Mouse (Mus musculus) adrenal gland, postnatal 25 days (tissue): Measurements from ENCODE around the gene Uevld. TPM values are rescaled to one million over a fixed set of nuclear protein-coding genes. Genes with fewer than 3 reads are reported as not detected.
"Not testable (repeated sequence)": the region's sequence is repeated elsewhere in the genome, so short reads cannot be mapped to it uniquely, and the experiment has no call there.

Source experiments
- DNase-seq: peaks from one replicate; pipeline ENCODE4 v3.0.0; 2021; ENCODE audit warnings: mixed read lengths
- long read RNA-seq: library from polyadenylated mRNA; stranded (forward); transcript quantifications from one replicate; pipeline ENCODE4 v2.0.0, GENCODE M21; 2021
- total RNA-seq: library from RNA; stranded (reverse); gene quantifications from 2 replicates; pipeline ENCODE4 v1.2.3, GENCODE M21; 2021

The Uevld gene
- 16.7 and 19.1 TPM in 2 replicates for total RNA-seq
- long read RNA-seq, full-length matches to known transcripts: 11 of 14 reads
- long read RNA-seq, partial matches to known transcripts: 1 of 14 reads
- long read RNA-seq, other reads (novel, unspliced or antisense): 2 of 14 reads

DNA sequence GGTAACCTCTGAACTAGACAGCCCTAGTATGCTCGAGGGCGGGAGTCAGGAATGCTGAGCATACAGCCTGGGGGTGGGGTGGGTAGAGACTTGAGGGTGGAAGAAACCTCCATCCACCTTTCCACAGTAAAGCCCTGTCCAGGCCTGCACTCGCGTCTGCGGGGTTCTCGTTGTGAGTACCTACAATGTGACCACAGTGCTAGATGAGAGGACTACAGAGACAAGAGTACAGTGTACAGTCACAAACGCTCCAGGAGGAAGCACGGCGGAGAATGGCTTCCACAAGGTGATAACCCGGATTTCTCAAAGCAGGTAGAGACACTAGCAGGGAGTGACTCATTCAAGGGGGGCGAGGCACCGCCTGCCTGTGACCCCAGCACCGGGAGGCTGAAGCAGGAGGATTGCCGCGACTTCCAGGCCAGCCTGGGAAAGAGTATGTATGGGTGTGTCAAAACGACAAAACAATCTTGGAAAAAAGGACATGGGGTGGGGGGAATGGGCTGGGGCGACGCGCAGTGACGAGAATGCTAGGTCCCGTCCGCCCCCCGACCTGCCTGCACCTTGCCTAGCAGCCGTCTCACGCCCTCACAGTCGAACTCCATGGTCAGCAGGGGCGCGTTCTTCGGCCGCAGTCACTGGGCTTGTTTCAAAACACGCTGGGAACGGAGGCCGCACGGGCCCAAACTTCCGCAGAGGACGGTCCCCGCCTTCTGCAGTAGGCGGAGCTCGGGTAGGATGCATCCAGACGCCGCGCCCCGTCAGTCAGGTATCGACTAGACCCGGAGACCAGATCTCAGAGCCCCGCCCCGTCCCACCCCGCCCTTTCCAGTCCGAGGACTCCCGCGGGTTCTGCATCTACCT is at the start of gene Uevld:
Gene Uevld (minus strand): TSS at position 697 of the 861 bp plus-strand sequence.
- DNase-seq: peak; percentile 96

DNA sequence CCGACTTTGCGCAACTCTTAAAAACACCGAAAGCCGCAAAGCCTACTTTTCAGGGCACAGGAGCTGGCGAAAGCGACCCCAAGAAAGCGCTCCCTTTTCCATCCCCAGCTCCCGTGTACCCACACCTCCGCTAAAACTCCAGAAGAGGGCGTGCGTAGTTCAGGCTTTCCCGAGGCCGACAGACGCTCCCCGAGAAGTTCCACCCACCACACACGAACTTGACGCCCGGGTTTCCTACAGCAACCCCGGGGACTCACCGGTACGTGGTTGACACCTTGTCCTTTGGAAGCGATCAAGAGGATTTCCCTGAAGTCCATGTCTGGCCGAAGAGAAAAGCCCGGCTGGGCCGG is 49.5 kb upstream of the Uevld start:
- no peak for DNase-seq

DNA sequence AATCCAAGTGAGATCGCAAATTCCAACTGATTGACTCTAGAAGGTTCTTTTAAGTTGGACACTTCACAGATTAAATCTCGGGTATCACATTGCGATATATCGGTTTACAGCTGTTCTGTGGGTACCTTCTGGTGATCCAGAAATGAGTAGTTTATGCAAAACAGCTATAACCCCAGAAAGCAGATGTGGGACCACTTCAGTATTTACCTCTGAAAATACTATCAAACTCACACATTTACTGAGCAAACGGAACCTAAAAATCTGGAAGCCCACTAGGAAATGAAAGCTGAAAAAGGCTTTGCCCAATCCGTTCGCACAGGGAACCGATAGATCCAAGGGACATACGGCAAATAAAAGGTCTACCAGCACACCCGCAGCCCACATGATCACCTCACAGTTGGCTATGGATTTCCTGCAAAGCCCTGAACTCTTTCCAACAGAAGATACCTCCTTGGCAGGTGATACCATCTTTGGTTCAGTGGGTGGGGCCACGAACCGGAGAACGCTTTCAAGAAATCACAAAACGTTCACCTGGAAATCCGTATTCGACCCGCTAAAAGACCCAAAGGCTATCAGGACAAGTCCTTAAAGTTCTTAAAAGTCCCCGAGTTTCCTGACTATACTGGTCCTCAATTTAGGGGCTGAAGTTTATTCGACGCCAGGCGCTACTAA is 48.9 kb upstream of the Uevld start:
- DNase-seq: no peak

DNA sequence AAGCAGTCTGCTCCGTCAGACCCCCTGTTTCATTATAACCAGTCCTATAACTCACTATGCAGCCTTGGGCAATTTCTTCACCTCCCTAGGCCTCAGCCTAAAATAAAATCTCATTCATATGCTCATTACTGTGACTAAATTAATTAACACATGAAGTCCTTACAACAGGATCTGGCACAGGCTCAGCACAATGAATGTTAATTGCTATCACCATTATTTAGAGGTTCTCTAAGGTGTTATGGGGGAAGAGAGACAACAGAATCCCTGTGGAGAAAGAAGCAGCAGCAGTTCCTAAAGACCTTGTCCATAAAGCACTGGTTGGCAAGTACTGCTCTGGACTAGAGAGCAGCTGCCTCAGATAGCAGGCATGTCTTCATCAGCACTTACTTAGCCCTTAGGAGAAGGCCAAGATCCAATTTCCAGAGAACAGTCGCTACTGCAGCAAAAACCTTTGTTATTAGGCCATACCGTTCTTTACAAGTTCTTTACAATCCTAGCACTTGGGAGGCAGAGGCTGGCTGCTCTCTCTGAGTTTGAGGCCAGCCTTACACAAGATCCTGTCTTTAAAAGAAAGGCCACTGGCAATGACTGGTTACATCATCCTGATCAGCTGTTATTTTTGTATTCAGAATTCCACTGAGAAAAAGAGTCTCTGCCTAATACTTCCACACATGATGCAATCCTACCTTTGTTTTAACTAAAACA is 45.2 kb upstream of the Uevld start:
- DNase-seq: no peak

DNA sequence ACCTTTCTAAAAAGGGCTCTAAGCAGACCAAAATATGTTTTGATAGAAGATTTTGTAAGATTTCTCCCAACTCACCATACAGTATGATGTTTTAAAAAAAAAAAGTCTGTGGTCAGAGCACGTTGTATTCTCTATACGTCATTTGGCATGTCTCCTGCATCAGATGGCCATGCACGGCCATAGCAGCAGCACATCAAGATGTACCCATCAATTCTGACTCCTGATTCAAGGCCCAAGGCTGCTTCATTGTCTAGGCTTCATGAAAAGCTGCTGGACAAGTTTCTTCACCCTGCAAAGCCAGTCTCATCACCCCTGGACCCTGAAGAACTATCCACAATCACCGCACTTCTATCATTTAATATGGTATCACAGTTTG is 43.6 kb upstream of the Uevld start:
- DNase-seq: no peak

DNA sequence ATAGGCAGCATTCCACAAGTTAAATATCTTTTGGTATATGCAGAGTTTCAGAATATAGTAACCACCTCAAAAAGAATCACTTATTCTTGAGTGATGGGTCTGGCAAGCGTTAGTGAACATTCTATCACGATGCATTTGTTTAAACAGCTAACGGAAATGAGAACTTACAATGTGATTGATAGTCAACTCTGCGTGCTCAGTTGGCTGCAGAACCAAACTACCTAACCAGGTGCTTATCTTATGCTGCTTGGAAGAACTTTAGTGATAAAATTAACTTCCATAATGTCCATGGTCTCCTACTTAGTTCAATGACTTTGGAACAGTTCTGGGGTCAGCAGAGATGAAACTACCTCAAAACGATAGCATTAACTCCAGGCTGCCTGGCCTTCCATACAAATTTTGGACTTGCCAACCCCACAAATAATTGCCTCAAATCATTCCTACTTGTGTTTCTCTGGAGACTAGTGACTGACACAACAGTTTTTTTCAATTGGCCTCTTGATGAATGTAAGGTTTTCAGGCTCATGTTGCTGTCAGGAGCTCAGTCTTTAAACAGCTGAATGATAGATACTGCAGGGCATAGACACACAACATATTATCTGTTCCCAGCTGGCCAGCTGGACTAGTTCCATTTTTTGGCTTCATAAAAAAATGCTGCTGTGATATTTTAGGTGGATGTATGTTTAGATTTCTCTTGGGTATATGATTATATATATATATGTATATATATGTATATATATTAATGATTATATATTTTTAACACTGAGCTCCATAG is 43.0 kb upstream of the Uevld start:
- no peak for DNase-seq

DNA sequence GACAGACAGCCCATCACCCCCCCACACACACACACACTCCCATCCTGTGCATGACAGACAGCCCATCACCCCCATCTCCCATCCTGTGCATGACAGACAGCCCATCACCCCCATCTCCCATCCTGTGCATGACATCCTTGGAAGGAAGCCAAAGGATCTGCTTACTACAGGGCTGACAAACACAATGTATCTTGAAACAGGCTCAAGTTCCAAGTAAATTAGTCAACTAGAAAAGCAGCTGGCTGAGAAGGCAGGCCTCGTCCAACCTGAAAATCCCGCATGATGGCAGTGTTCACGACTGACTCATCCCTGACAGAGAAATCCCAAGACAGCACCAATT is 42.3 kb upstream of the Uevld start:
- DNase-seq: no peak

DNA sequence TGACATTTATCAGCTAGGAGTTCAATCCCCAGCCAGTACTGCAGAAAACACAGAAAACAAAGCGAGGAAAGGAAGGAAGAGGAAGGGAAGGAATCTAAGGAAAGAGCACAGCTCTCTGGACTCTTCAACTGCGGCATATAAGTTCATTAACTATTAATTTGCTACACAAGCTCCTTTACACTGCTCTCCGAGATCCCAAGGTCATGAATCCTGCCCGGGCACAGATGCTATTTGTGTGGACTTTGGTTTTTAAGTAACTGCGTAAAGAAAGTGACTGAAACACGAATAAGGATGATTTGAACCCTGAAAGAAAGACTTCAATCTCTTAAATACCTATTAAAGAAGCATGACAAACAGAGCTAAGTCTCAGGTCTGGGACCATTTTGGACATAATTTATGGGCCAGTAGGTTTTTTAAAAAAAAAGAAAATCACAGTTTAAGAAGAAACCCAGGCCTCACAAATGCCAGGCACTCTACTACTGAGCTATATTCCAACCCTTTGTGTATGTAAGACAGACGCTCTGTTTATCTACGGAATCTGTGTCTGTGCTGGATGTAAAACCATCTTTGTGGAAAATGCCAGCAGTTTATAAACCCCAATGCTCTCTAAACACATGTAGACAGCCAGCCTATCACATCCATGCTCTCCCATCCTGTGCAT is 41.8 kb upstream of the Uevld start:
- DNase-seq: no peak

DNA sequence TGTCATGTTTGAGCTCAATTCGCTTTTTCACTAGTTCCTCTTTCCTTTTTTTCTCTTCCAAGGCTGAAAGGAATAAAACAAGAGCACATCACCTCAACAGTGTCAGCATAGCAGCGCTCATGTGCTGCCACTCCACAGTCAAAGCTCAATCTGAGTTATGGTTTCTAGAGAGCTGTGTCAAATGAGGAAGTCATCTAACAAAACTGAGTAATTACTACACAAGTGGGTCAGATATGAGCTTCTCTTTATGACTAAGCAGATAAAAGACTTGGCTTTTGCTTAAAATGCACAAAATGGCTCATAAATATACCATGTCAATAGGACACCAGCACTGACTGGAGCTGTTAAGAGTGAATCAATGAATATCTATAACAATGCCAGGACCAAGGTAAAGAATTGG is 40.6 kb upstream of the Uevld start:
- no peak for DNase-seq

DNA sequence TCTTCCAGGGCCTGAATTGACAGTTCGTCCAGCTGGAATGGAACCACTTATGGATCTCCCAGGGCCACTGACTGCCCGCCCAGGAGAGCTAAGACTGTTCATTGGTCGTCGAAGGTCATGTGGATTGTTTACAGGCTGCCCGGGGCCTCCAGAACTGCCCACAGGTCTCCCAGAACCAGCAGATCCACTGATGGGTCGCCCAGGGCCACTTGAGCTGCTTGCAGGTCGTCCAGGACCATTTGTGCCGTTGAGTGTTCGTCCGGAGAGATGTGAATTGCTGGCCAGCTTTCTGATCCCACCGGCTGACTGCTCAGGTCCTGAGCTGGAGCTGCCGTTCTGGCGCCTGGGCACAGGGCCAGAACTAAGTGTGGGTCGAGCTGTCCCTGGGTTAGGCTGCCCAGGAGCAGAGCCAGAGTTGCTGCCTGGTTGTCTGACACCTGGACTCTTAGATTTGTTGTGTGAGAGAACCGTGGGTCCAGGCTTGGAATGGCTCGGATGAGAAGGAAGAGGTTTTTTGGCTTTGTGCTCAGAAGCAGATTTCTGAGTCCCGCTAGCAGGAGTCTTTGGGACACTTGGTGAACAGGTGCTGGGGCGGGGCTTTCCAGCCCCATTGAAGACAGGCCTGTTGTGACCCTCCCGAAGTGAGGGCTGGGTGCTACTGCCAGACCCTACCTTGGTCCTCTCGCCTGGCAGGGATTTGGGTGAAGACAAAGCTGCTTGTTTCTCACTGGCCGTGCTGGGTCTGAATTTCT is 39.5 kb upstream of the Uevld start:
- peak; percentile 26 for DNase-seq

DNA sequence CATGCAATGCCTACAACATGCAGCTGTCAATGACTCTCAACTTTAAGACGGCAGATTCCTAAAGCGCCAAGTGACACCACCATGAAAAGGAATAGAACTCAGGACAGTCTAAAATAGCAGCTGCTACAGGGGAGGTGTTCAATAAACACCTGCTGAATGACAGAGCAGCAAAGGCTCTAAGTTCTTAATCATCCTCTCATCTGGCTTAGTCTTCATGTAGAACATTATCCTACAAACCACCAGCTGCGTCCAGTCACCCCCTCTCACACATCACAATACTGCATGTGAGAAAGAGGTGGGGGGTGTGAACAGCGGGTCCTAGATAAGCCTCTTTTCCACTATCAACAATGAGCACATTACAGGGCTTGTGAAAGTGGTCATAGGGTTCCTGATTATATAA is 38.7 kb upstream of the Uevld start:
- DNase-seq: no peak

DNA sequence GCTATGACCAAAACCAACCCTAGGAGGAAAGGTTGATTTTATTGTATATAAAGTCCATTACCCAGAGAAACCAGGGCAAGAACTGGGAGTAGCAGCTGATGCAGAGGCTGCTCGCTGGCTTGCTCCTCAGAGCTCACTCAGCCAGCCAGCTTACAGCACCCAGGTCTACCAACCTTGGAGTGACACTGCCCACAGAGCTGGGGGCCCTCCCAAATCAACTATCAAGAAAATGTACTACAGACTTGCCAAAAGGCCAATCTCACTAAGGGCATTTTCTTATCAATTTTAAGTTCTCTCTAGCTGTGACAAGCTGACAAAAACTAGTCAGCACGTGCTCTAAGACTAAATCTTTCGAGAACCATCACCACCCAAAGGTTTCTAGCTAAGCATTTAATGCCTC is 37.2 kb upstream of the Uevld start:
- no peak for DNase-seq

DNA sequence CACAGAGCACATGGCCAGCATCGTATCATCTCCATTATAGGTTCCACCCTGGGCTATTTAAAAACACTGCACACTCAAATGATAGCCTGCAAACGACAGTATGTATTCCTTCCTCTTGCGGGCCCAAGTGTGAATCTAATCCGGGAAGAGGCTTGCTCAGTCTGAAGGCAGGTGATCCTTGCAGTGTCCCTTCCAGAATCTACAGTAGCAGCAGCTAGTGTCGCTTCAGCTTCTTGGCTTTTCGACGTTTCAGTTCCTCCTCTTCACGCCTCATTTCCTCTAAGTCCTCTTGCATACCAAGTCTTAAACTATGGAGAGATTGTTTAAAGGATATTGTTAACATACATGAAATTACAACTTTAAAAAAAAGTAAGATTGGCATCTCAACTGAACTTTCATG is 34.8 kb upstream of the Uevld start:
- no peak for DNase-seq

DNA sequence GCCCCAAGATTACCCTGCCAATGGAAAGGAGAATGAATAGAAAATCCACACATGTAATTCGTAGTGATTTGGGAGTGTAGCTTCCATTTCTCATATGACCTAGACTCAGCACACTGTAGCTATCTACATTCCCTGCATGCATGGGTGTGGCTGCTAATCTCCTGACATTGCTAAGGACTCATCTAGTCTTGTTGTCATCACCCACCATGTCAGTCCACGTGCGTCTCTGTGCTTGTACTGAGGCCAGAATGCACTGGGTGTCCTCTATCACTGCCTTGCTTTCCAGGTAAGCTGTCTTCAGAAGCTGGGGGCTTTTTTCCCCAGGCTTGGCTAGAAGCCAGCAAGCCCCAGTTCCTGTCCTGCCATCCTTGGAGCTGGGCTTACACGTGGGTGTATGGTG is 31.1 kb upstream of the Uevld start:
- DNase-seq: not testable (repeated sequence)

DNA sequence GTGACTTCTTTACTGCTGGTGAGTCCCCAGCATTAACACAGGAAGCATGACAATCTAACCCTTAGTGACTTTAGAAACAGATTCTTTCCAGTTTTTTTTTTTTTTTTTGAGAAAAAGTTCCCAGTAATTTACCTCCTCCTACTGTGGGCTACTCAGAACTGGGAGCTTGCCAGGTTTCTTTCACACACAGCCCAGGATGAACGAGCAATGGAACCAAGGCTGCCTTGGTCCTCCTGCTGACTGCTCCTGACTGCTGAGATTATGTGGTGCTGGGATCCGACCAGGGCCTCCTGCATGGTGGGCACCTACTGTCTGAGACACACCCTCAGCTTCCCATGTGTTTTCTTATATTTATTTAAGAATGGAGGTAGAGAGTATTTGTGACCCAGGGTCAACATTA is 28.7 kb upstream of the Uevld start:
- DNase-seq: no peak

DNA sequence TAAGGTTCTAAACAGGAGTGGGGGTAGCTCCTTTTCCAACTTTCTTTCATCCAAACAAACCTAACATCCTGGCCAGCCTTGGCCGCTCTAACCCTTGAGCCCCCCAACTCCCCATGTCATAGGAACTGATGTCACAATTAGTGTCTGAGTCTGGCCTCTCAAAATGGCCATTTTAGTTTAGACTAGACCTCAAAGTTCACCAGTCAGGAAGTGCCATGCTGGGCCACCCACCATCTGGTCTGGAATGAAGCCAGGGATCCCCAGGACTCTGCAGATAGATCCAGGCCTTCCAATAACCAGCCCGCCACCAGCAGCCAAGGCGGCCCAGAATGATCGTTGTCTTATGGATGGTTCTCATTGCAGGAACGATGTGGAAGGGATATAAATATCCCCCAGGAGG is 28.3 kb upstream of the Uevld start:
- DNase-seq: no peak

DNA sequence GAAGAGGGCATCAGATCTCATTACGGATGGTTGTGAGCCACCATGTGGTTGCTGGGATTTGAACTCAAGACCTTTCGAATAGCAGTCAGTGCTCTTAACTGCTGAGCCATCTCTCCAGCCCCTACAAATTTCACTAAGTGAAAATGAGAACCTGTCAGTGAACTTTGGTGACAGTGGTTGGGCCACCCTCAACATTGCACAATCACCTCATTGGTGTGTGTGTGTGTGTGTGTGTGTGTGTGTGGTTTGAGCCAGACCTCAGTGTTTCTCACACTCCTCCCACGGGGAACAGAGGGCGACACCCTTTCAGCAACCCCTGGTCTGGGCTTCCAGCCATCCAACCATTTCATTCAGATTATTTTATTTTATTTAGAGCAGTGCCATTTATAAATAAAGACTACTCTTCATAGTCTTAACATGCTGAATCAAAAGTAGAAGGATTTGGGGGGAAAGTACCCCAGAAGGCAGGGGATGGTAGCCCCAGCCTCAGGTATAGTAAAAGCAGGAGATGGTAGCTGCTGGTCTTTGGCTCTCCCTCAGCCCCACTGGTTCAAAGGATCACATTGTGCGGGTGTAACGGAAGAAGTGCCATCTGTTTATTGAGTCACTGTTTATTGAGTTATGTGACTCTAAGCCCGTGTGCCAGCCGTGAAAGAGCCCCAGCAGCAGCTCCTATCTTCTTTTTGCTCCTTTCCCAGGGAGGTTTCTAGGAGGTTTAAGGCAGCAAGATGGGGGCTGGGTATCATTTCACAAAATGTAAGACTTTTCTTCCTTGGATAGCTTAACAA is 27.6 kb upstream of the Uevld start:
- no peak for DNase-seq

DNA sequence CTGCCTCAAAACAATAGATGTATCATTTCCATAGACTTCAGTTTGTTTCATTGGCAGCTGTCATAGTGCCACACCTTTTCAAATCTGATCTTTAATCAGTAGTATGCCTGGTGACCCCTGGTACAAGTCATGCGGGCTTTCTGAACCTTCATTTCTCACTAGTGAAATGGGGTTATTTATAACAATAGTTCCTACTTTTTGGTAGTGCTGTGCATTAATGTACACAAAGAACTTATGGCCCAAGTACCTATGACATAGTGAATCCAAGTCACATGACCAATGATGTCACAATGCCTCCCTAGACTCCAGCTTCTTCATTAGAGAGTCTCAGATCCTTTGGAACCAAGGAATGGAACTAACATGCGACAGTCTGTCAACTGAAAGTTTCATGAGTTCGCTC is 25.0 kb upstream of the Uevld start, which contains the start of gene Gm9999:
Gene Gm9999 (plus strand): TSS at position 301 of the 400 bp plus-strand sequence.
- DNase-seq: no peak

DNA sequence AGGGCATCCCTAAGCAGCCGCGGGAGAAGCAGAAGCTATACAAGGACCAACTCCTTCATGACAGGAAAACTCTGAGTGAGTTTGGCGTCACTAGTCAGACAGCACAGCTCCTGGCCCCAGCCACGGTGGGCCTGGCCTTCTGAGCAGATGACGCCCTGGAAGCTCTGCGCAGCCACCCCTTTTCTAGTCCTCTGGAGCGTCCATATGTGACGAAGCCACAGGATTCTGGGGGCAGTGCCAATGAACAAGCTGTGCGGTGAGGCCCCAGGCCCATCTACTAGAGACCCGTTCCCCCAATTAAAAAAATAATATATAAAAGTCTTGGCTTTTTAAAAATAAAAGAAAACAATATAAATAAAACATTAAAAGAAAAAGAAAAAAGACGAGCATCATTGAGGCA is 17.1 kb upstream of the Uevld start:
- no peak for DNase-seq

DNA sequence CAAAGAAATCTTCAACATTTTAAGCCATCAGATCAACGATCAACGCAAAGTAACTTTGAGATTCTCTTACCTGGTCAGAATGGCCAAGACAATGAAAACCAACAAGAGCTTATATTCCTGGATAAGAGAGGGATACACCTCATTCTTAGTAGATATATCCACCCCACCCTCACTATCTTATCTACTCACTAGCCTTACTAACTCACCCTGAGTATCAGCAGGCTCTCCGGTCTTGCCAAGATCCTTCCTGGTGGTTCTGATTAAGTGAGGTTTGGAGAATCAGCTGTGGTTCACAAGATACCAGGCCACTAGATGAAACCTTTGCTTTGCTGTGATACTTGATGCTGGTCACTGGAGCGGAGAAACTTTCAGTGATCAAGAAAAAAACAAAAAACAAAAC is 16.3 kb upstream of the Uevld start:
- no peak for DNase-seq
